Mouse (Mus musculus) intestine, postnatal 0 days (tissue): ENCODE data around the gene Efcab9. TPM values are rescaled to one million over a fixed set of nuclear protein-coding genes. Genes with fewer than 3 reads are reported as not detected.

Experiments used
- ATAC-seq: fragments of 200-750 bp; cut with Nextera tagmentation; 2 replicates; pipeline ENCODE4 v1.8.0; 2017; ENCODE audit warnings: mild to moderate bottlenecking, moderate TSS enrichment, moderate library complexity
- H3K27ac ChIP-seq: fragments of 300-500 bp; sonication (generic); 2 replicates; pipeline ENCODE4 v1.5.1; 2014; ENCODE audit warnings: mild to moderate bottlenecking, low read depth, low read length, moderate library complexity
- H3K27me3 ChIP-seq: fragments of 300-500 bp; sonication (generic); replicated peaks from 2 replicates; pipeline ENCODE4 v1.6.1; 2014; ENCODE audit warnings: low read length, mixed read lengths; ENCODE audit not compliant: control insufficient read depth, insufficient read depth
- H3K36me3 ChIP-seq: fragments of 300-500 bp; sonication (generic); 2 replicates; pipeline ENCODE4 v1.6.1; 2014; ENCODE audit warnings: mild to moderate bottlenecking, moderate library complexity; ENCODE audit not compliant: control insufficient read depth, insufficient read depth
- H3K4me1 ChIP-seq: fragments of 300-500 bp; sonication (generic); replicated peaks from 2 replicates; pipeline ENCODE4 v1.6.1; 2014; ENCODE audit warnings: antibody characterized with exemption, low read length, mixed read lengths; ENCODE audit not compliant: control insufficient read depth, insufficient read depth
- H3K4me2 ChIP-seq: fragments of 300-500 bp; sonication (generic); replicated peaks from 2 replicates; pipeline ENCODE4 v1.6.1; 2014; ENCODE audit warnings: low read depth, mild to moderate bottlenecking, moderate library complexity
- H3K4me3 ChIP-seq: fragments of 300-500 bp; sonication (generic); 2 replicates; pipeline ENCODE4 v1.5.1; 2014; ENCODE audit warnings: low read depth, low read length
- H3K9ac ChIP-seq: fragments of 300-500 bp; sonication (generic); 2 replicates; pipeline ENCODE4 v1.6.1; 2014; ENCODE audit warnings: mild to moderate bottlenecking, low read depth, low read length
- H3K9me3 ChIP-seq: fragments of 300-500 bp; sonication (generic); 2 replicates; pipeline ENCODE4 v1.6.1; 2016; ENCODE audit warnings: mixed run types; ENCODE audit not compliant: control insufficient read depth
- CTCF ChIP-seq: sonication (generic); IDR thresholded peaks from 2 replicates; pipeline ENCODE4 v1.5.1; 2016; ENCODE audit warnings: low read depth, mild to moderate bottlenecking, control low read depth, antibody characterized with exemption, moderate library complexity
- WGBS: fragments of 180-500 bp; shearing (Covaris S2); extraction: QIAGEN DNeasy Blood & Tissue Kit; methylation state at CpG from one replicate; pipeline ENCODE4 v1.1.7; 2014; 5-methylcytosine and 5-hydroxymethylcytosine counted together
- polyA plus RNA-seq: library from polyadenylated mRNA; unstranded; fragments of >200 nt; fragmentation: Nextera tagmentation; extraction: Ambion mirVana; gene quantifications from 2 replicates; pipeline ENCODE4 v1.2.1, GENCODE M21; 2015

Gene Efcab9
- polyA plus RNA-seq, 1 experiment from 2014 or later = 0.21 TPM

GRCm38 (mm10) chr11:32542181-32542580 lies 10.3 kb upstream of the Efcab9 start:
- Histone ChIP-seq H3K9ac (no peak overlapping the region), H3K27me3 (no peaks in the 10 kb centered on the region), H3K4me3 (no peak overlapping the region), H3K9me3 (no peaks in the 10 kb centered on the region), H3K4me1 (no peaks in the 10 kb centered on the region), H3K4me2 (no peak overlapping the region), H3K27ac (0 out of 2 replicates have a peak overlapping the region, but pooled peaks have one; percentile 9), H3K36me3 (peaks cover 3% of the 10 kb centered on the region; the same call in 1 of the 2 replicates)
- ATAC-seq = no peak
- WGBS = 93% methylated on average over 4 of the region's 4 CpGs
- TF ChIP-seq CTCF = no peak

GRCm38 (mm10) chr11:32540463-32540862 lies 8.6 kb upstream of the Efcab9 start:
- 76% methylated on average over 6 of the region's 6 CpGs for WGBS
- no peak overlapping the region for H3K9ac ChIP-seq

DNA sequence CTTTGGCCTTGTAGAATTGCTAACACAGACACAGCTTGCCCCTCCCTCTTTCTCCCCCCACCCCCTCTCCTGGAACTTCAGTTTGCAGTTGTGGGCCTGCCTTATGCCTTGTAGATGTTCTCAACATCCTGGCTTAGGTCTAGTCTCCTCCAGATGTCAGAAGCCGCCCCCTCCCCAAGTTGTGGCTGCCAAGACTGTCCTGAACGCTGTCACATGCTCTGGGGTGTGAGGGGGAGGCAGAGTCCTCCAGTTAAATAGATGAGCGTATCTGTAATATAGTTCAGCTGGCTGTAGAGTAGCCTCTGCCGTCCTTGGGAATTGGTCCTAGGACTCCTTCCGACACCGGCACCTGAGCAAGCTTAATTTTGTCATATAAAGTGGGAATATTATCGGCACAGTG lies 7.8 kb upstream of the Efcab9 start:
- no peaks in the 10 kb centered on the region for H3K9me3 ChIP-seq
- H3K27ac ChIP-seq = no peak overlapping the region
- no peaks in the 10 kb centered on the region for H3K4me1 ChIP-seq
- H3K27me3 ChIP-seq = no peaks in the 10 kb centered on the region
- no peak for TF ChIP-seq CTCF
- WGBS = 76% methylated on average over 7 of the region's 7 CpGs
- no peaks in the 10 kb centered on the region for H3K36me3 ChIP-seq
- H3K9ac ChIP-seq = no peak overlapping the region
- no peak for ATAC-seq
- no peak overlapping the region for H3K4me2 ChIP-seq
- H3K4me3 ChIP-seq = no peak overlapping the region

More at GRCm38 (mm10) chr11:32540463-32540862, 8.6 kb upstream of the Efcab9 start:
- Histone ChIP-seq H3K4me1 (no peaks in the 10 kb centered on the region), H3K27me3 (no peaks in the 10 kb centered on the region), H3K4me2 (no peak overlapping the region), H3K9me3 (no peaks in the 10 kb centered on the region), H3K27ac (no peak overlapping the region), H3K36me3 (no peaks in the 10 kb centered on the region), H3K4me3 (no peak overlapping the region)
- no peak for TF ChIP-seq CTCF
- ATAC-seq = no peak

GRCm38 (mm10) chr11:32538846-32539245 lies 7.0 kb upstream of the Efcab9 start:
- Histone ChIP-seq H3K4me3 (no peak overlapping the region), H3K36me3 (no peaks in the 10 kb centered on the region), H3K9ac (no peak overlapping the region), H3K4me1 (no peaks in the 10 kb centered on the region), H3K4me2 (no peak overlapping the region), H3K9me3 (no peaks in the 10 kb centered on the region), H3K27me3 (no peaks in the 10 kb centered on the region), H3K27ac (no peak overlapping the region)
- 63% methylated on average over 4 of the region's 4 CpGs for WGBS
- TF ChIP-seq CTCF = no peak
- no peak for ATAC-seq

GRCm38 (mm10) chr11:32538435-32538834 lies 6.6 kb upstream of the Efcab9 start:
- no peak overlapping the region for H3K4me2 ChIP-seq
- no peaks in the 10 kb centered on the region for H3K36me3 ChIP-seq
- H3K27me3 ChIP-seq = no peaks in the 10 kb centered on the region
- H3K4me3 ChIP-seq = no peak overlapping the region
- H3K9me3 ChIP-seq = no peaks in the 10 kb centered on the region
- no peak overlapping the region for H3K27ac ChIP-seq
- no peak for TF ChIP-seq CTCF
- H3K9ac ChIP-seq = no peak overlapping the region
- WGBS = 64% methylated on average over 6 of the region's 6 CpGs
- no peaks in the 10 kb centered on the region for H3K4me1 ChIP-seq
- no peak for ATAC-seq

- Histone ChIP-seq H3K9ac (no peak overlapping the region), H3K4me1 (no peaks in the 10 kb centered on the region), H3K27me3 (no peaks in the 10 kb centered on the region), H3K9me3 (no peaks in the 10 kb centered on the region), H3K27ac (no peak overlapping the region), H3K36me3 (no peaks in the 10 kb centered on the region), H3K4me3 (no peak overlapping the region), H3K4me2 (no peak overlapping the region)
- 62% methylated on average over 7 of the region's 7 CpGs for WGBS
- no peak for TF ChIP-seq CTCF
- no peak for ATAC-seq
Observed at GRCm38 (mm10) chr11:32536954-32537353, 5.1 kb upstream of the Efcab9 start.

DNA sequence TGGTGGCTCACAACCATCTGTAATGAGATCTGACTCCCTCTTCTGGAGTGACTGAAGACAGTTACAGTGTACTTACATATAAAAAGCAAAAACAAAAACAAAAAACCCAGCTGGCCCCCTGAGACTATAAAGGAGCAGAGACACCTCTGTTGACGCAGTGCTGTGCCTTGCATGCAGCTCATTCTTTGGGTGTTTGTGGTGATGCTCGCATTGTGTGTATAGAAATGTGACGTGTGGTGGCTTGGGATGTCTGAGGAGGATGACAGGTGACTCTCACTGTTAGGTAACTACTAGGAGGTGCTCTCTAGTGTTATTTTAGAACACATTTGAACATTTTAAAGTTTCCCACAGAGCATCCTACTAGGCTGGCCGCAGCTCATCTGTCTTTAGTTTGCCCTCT lies 3.8 kb upstream of the Efcab9 start:
- no peak overlapping the region for H3K4me3 ChIP-seq
- H3K27ac ChIP-seq = no peak overlapping the region
- H3K9me3 ChIP-seq = no peaks in the 10 kb centered on the region
- no peak overlapping the region for H3K9ac ChIP-seq
- ATAC-seq = no peak
- H3K36me3 ChIP-seq = no peaks in the 10 kb centered on the region
- 0 out of 2 replicates have a peak overlapping the region, but pooled peaks have one; percentile 13 for H3K4me2 ChIP-seq
- no peaks in the 10 kb centered on the region for H3K27me3 ChIP-seq
- TF ChIP-seq CTCF = no peak
- H3K4me1 ChIP-seq = no peaks in the 10 kb centered on the region
- WGBS = 93% methylated on average over 4 of the region's 4 CpGs
